Mouse (Mus musculus) ovary, postnatal 10 days (tissue): ENCODE data around the gene Ddx6.

Source experiments
- DNase-seq: peaks from one replicate; pipeline ENCODE4 v3.0.0; 2022; ENCODE audit warnings: low spot score

Gene Ddx6

DNA sequence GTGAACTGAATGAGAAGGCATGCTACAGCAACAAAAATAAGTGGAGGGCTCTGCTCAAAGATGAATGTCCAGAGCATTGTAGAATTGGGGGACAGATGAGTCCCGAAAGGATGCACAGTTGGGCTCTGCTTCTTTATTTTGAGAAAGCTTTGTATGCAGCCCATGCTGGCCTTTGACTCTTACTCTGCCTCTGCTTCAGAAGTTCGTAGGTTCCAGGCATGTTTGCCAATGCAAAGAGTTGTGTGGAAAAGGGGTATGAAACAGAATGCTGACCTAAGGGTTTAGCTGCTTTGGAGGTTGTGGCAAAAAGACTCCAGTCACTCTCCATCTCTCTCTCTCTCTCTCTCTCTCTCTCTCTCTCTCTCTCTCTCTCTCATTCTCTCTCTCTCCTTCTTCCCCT, 36.9 kb downstream of the Ddx6 start:
- DNase-seq: no peak

- no peak for DNase-seq
These were observed 38.4 kb downstream of the Ddx6 start for GRCm38 (mm10) chr9:44643103-44643502.

GRCm38 (mm10) chr9:44644186-44644585, 39.5 kb downstream of the Ddx6 start:
- no peak for DNase-seq

- no peak for DNase-seq
These were observed 40.8 kb downstream of the Ddx6 start for GRCm38 (mm10) chr9:44645481-44645880.

- DNase-seq: no peak
These were observed 41.2 kb downstream of the Ddx6 start for GRCm38 (mm10) chr9:44645924-44646323.

GRCm38 (mm10) chr9:44646366-44646765, 41.7 kb downstream of the Ddx6 start:
- no peak for DNase-seq

DNA sequence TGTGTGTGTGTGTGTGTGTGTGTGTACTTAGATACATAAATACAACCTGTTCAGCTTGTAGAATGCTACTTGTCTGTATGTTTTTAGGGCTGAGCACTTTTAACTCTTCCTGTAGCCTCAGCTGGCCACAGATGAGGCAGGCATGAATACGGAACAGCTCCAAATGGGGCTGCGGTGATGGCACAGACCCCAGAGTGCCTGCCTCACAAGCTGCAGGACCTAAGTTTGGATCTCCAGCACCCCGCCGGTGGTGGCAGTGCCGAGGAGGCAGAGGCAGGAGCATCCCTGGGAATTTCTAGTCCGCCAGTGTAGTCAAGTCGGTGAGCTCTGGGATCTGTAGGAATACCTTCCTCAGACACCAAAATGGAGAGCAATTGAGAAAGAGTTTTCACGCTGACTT, 42.3 kb downstream of the Ddx6 start:
- DNase-seq: no peak

- DNase-seq: no peak
These were observed 43.0 kb downstream of the Ddx6 start for GRCm38 (mm10) chr9:44647656-44648055.

GRCm38 (mm10) chr9:44648881-44649281, 44.2 kb downstream of the Ddx6 start:
- DNase-seq: no peak

DNA sequence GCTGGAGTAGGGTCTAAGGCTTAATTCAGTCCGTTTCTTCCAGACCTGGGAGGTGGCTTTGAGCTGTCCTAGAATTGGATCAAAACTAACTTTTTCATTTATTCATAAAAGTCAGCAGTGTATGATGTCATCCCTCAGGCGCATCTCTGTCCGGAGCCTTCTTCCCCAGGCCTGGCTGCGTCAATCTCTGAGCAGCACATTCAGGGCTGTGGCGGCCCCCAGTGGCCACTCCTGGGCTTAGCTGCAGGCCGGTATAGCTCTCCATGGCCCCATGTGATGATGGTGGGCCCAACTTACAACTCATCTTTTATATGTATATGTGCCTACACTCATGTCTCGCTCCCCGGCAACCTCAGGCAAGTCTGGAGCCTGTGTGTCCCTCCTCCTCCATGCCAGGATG, 47.3 kb downstream of the Ddx6 start:
- peak; percentile 31 for DNase-seq

DNA sequence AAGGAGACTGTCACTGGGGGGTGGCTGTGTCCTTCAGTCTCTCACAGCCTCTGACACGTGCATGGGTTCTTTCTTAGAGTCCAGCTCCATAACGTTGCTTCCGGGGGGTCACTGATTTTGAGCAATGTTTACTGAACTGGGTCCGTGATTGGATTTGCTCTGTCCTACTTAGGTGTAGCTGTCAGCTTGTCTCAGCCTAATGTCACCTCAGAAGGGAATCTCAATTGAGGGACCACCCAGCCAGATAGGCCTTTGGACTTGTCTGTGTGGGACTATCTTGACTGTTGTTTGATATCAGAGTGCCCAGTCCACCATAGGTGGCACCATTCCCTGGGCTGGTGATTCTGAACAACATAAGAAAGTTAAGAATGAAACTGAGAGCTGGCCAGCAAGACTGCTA, 49.2 kb downstream of the Ddx6 start:
- DNase-seq: no peak

- DNase-seq: no peak
These were observed 50.7 kb downstream of the Ddx6 start for GRCm38 (mm10) chr9:44655098-44656066.

DNA sequence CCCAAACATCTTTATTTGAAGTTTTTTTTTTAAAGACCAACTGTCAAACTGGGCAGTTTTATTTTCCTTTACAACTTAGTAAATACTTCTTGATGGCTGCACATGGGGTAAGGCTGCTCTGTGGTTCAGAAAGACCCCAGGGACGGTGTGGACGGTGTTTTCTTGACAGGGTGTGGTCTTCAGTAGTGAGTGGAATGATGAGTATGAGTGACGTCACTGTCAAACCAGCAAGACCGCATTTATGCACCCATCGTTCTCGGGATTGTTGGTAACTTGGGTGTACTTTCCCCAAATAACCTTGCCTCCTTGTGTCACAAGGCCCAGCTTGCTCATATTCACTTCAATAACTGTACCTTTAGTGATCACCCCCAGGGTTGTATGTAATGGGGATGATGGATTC, 59.0 kb downstream of the Ddx6 start:
- no peak for DNase-seq

DNA sequence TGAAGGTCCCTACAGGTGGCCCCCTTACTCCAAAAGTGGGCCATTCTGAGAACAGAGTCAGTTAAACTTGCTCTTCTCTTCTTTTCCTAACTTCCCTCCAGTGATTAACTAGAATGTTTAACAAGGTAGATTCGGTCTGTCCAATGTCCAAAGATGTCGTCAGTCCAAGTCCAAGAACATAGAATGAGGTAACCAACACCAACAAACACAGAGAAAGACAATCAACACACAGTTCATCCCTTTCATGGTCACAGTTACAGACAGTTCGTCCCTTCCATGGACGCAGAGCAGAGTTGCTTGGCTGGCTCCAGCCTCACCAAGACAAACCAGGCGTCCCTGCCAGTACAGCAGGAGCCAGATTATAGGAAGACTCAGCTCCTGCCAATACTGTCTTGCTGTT, 66.7 kb downstream of the Ddx6 start:
- no peak for DNase-seq

GRCm38 (mm10) chr9:44672291-44672865, 67.7 kb downstream of the Ddx6 start:
- no peak for DNase-seq

DNA sequence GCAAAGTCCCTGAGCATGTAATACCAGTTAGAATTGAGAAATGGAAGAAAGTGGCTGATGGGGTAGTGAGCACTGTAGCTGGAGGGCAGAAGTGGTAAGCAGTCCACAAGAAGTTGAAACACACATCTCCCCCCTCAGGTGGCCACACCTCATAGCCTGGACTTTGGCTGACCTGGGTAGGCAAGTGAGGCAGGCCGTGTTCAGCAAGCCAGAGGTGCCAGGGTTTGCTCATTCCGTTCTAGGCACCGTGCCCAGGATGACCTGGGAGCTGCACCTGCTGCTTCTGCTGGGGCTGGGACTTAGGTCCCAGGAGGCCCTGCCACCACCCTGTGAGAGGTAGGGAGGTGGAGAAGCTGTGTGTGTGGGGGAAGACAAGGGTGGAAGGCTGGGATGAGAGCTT, 68.3 kb downstream of the Ddx6 start, which contains the start of gene Treh:
Treh (plus strand) TSS at position 229 of the 400 bp plus-strand sequence.
- no peak for DNase-seq

DNA sequence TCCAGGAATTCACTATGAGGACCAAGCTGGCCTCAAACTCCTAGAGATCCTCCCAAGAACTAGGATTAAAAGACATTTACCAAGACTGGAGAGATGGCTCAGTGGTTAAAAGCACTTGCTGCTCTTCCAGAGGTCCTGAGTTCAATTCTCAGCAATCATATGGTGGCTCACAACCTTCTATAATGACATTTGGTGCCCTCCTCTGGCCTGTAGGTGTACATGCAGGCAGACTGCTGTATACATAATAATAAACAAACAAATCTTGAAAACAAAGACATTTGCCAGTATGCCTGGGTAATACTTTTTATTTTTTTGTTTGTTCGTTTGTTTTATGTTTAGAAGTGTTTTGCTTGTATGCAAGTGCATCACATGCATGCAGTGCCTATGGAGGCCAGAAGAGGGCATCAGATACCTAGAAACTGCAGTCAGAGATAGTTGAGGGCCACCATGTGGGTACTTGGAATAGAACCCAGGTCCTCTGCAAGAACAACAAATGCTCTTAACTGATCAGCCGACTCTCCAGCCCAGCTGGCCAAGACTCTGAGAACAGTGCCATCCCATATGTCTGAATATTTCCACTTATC, 73.7 kb downstream of the Ddx6 start:
- no peak for DNase-seq

DNA sequence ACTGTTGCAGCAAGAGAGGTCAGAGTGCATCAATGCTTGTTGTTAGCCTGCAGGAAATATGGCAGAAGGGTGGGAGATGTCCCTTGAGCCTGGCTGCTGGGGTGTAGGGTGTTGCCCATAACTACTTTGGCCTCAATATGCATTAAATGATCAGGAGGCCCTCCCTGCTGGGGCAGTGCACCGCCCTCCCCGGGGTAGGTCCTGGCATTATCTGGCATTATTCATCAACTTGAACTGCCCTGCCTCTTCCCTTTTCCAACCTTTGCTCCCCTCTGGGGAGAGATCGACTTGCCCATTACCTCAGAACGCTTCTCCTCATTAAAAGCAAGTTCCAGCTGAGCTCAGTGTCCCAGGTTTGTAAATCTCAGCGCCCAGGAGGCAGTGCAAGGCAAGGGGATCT, 74.9 kb downstream of the Ddx6 start:
- DNase-seq: no peak

DNA sequence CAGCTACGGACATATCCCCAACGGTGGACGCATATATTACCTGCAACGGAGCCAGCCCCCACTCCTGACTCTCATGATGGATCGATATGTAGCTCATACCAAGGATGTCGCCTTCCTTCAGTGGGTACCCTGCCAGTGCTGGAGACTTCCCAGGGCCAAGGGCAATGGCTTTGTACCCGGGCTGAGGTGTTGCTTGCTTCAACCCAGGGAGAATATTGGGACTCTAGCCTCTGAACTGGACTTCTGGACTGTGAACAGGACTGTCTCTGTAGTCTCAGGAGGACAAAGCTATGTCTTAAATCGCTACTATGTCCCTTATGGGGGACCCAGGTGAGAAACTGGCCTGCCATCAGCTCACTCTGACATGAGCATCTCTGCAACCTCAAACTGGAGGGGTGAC, 78.4 kb downstream of the Ddx6 start:
- DNase-seq: no peak

DNA sequence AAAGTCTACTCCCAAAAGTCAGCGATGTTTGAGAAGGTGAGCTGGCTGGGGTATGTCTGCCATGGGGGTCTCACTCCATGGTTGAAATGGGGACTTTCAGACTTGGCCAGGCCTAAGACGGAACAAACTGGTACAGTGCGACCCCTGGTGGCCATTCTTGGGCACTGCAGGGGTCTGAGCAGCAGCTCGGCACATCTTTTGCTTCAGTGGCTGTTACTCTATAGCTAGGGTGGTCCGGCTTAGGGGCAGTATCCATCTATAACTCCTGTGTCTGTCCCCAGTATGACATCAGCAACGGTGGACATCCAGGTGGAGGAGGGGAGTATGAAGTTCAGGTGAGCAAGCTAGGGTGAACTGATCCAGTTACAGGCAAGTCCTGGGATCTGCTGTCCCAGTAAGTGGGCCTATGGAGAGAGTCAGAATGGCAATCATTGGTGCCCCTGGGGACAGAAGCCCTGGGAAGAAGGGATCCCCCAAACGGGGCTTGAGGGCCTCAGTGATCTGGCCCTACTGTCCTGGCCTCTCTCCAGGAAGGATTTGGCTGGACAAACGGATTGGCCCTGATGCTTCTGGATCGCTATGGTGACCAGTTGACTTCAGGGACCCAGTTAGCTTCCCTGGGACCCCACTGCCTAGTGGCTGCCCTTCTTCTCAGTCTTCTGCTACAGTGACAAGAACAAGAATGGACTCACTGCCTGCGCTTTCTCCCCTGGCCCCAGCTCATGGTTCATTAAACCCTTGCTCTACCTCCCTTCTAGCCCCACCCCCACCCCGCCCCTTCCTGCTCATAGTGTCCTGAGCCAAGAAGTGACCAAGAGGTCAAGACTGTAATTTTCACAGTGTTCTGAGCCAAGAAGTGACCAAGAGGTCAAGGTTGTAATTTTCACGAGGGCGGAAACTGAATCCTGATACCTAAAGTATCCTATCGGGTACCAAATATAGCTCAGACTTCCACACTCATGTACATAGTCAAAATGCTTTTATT, 80.9 kb downstream of the Ddx6 start:
- peak; percentile 53 for DNase-seq

DNA sequence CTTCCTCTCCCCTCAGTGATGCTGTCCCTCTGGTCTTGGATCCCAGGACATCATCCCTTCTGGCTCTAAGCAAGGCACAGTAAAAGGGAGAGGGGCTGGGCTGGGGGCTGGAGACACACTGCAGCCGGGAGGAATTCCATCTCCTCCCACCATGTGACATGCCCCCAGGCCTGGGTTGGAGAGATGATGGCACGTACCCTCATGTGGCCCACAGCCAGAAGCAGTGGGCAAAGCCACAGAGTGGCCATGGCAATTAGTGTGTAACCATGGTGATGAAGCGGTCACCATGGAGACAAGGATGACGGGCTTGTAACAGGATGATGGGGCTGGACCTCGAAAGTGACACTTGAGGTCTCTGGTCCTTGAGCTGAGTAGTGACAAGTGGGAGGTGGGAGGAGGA, 81.9 kb downstream of the Ddx6 start:
- DNase-seq: no peak

- no peak for DNase-seq
These were observed 83.3 kb downstream of the Ddx6 start for GRCm38 (mm10) chr9:44688013-44688412.
